Mouse (Mus musculus) CD4-positive helper T cell, adult 2 months (primary cell): ENCODE data around the gene Strada.
A peak's percentile ranks its signal among the peaks of the same experiment; 100 is the strongest.
"Not testable (repeated sequence)": the region's sequence is repeated elsewhere in the genome, so short reads cannot be mapped to it uniquely, and the experiment has no call there.

Experiments
- DNase-seq: peaks from one replicate; pipeline ENCODE4 v3.0.0-alpha.2; 2012; ENCODE audit warnings: low read depth, missing footprints, low spot score

Gene Strada

GRCm38 (mm10) chr11:106202123-106202465, at the start of gene Strada:
Gene Strada, minus strand, starts transcription at chr11:106202168.
- DNase-seq: peak; percentile 70

GRCm38 (mm10) chr11:106249326-106249725, 47.4 kb upstream of the Strada start:
- DNase-seq: no peak

GRCm38 (mm10) chr11:106246834-106247233, 44.9 kb upstream of the Strada start:
- peak; percentile 46 for DNase-seq

- not testable (repeated sequence) for DNase-seq
Observed at GRCm38 (mm10) chr11:106233978-106234377, 32.0 kb upstream of the Strada start.

GRCm38 (mm10) chr11:106220603-106221002, 18.6 kb upstream of the Strada start:
- no peak for DNase-seq

- peak; percentile 98 for DNase-seq
Observed at GRCm38 (mm10) chr11:106216730-106217490, 14.9 kb upstream of the Strada start, which contains the start of gene Ddx42. Gene Ddx42, plus strand, starts transcription at chr11:106216926.

GRCm38 (mm10) chr11:106215927-106216729, 14.2 kb upstream of the Strada start, which contains the start of gene Ccdc47:
Gene Ccdc47, minus strand, starts transcription at chr11:106216344.
- peak; percentile 99 for DNase-seq

- DNase-seq: no peak
Observed at GRCm38 (mm10) chr11:106215450-106215859, 13.5 kb upstream of the Strada start.

GRCm38 (mm10) chr11:106214856-106215255, 12.9 kb upstream of the Strada start:
- no peak for DNase-seq

GRCm38 (mm10) chr11:106212771-106213170, 10.8 kb upstream of the Strada start:
- no peak for DNase-seq

GRCm38 (mm10) chr11:106201337-106202122, 438 bp downstream of the Strada start:
- DNase-seq: peak; percentile 75

- peak; percentile 69 for DNase-seq
Observed at GRCm38 (mm10) chr11:106200756-106201155, 1.2 kb downstream of the Strada start.

- DNase-seq: peak; percentile 46
Observed at GRCm38 (mm10) chr11:106199997-106200396, 2.0 kb downstream of the Strada start.

- DNase-seq: no peak
Observed at GRCm38 (mm10) chr11:106198277-106198676, 3.7 kb downstream of the Strada start.

GRCm38 (mm10) chr11:106195341-106195740, 6.6 kb downstream of the Strada start:
- no peak for DNase-seq

GRCm38 (mm10) chr11:106194891-106195290, 7.1 kb downstream of the Strada start:
- no peak for DNase-seq

GRCm38 (mm10) chr11:106194155-106194541, 7.8 kb downstream of the Strada start:
- DNase-seq: no peak

- peak; percentile 98 for DNase-seq
Observed at GRCm38 (mm10) chr11:106193371-106194154, 8.4 kb downstream of the Strada start.

GRCm38 (mm10) chr11:106192657-106193370, 9.2 kb downstream of the Strada start:
- DNase-seq: peak; percentile 62

GRCm38 (mm10) chr11:106192241-106192640, 9.7 kb downstream of the Strada start:
- DNase-seq: no peak
